Mouse (Mus musculus) heart, embryonic 15.5 days (tissue): ENCODE results near the gene Mamdc2. TPM values are rescaled to one million over a fixed set of nuclear protein-coding genes. Genes with fewer than 3 reads are reported as not detected.

Source experiments
- ATAC-seq: fragments of 200-750 bp; cut with Nextera tagmentation; replicated peaks from 2 replicates; pipeline ENCODE4 v1.8.0; 2017; ENCODE audit warnings: low read depth, moderate TSS enrichment; ENCODE audit not compliant: insufficient number of reproducible peaks, insufficient read depth, low FRiP score
- H3K27ac ChIP-seq: fragments of 300-500 bp; sonication (generic); 2 replicates; pipeline ENCODE4 v1.5.1; 2015; ENCODE audit warnings: mild to moderate bottlenecking, inconsistent platforms
- H3K27me3 ChIP-seq: fragments of 300-500 bp; sonication (generic); 2 replicates; pipeline ENCODE4 v1.6.1; 2015; ENCODE audit warnings: inconsistent platforms
- H3K36me3 ChIP-seq: fragments of 300-500 bp; sonication (generic); 2 replicates; pipeline ENCODE4 v1.6.1; 2015; ENCODE audit warnings: mild to moderate bottlenecking, inconsistent platforms
- H3K4me1 ChIP-seq: fragments of 300-500 bp; sonication (generic); replicated peaks from 2 replicates; pipeline ENCODE4 v1.6.1; 2015; ENCODE audit warnings: inconsistent platforms
- H3K4me2 ChIP-seq: fragments of 300-500 bp; sonication (generic); 2 replicates; pipeline ENCODE4 v1.6.1; 2015; ENCODE audit warnings: inconsistent platforms, mild to moderate bottlenecking, moderate library complexity
- H3K4me3 ChIP-seq: fragments of 300-500 bp; sonication (generic); 2 replicates; pipeline ENCODE4 v1.5.1; 2015; ENCODE audit warnings: mild to moderate bottlenecking, inconsistent platforms
- H3K9ac ChIP-seq: fragments of 300-500 bp; sonication (generic); 2 replicates; pipeline ENCODE4 v1.6.1; 2015; ENCODE audit warnings: mild to moderate bottlenecking, inconsistent platforms
- H3K9me3 ChIP-seq: fragments of 300-500 bp; sonication (generic); replicated peaks from 2 replicates; pipeline ENCODE4 v1.6.1; 2016; ENCODE audit warnings: inconsistent platforms
- WGBS: fragments of 180-500 bp; shearing (Covaris S2); methylation state at CpG from one replicate; pipeline ENCODE4 v1.1.7; 2015; ENCODE audit warnings: mixed read lengths; 5-methylcytosine and 5-hydroxymethylcytosine counted together
- polyA plus RNA-seq: library from polyadenylated mRNA; unstranded; fragments of >200 nt; fragmentation: Nextera tagmentation; extraction: Ambion mirVana; gene quantifications from 2 replicates; pipeline ENCODE4 v1.2.1, GENCODE M21; 2015

Gene Mamdc2
- polyA plus RNA-seq, 1 experiment from 2014 or later, result 1.1 TPM

GRCm38 (mm10) chr19:23479597-23479967 lies 31.3 kb upstream of the Mamdc2 start:
- H3K4me1 ChIP-seq, result no peaks in the 10 kb centered on the region
- H3K27ac ChIP-seq, result no peak overlapping the region
- H3K4me3 ChIP-seq, result no peak overlapping the region
- no peaks in the 10 kb centered on the region for H3K27me3 ChIP-seq
- H3K9ac ChIP-seq, result no peak overlapping the region
- H3K36me3 ChIP-seq, result no peaks in the 10 kb centered on the region
- H3K9me3 ChIP-seq, result no peaks in the 10 kb centered on the region
- ATAC-seq, result no peak
- H3K4me2 ChIP-seq, result no peak overlapping the region

- WGBS, result 17% methylated on average over 10 of the region's 10 CpGs
- Histone ChIP-seq H3K27ac (no peak overlapping the region), H3K27me3 (no peaks in the 10 kb centered on the region), H3K9me3 (no peaks in the 10 kb centered on the region), H3K36me3 (no peaks in the 10 kb centered on the region), H3K9ac (no peak overlapping the region), H3K4me1 (no peaks in the 10 kb centered on the region), H3K4me3 (no peak overlapping the region), H3K4me2 (no peak overlapping the region)
- ATAC-seq, result no peak
Observed at GRCm38 (mm10) chr19:23478895-23479596, 30.8 kb upstream of the Mamdc2 start.

- no peak for ATAC-seq
- Histone ChIP-seq H3K4me2 (no peak overlapping the region), H3K27ac (no peak overlapping the region), H3K9me3 (no peaks in the 10 kb centered on the region), H3K4me3 (no peak overlapping the region), H3K27me3 (no peaks in the 10 kb centered on the region), H3K4me1 (no peaks in the 10 kb centered on the region), H3K9ac (no peak overlapping the region), H3K36me3 (no peaks in the 10 kb centered on the region)
- WGBS, result 56% methylated on average over 6 of the region's 6 CpGs
Observed at GRCm38 (mm10) chr19:23477826-23478225, 29.6 kb upstream of the Mamdc2 start.

GRCm38 (mm10) chr19:23467866-23468265 lies 19.6 kb upstream of the Mamdc2 start:
- no peak overlapping the region for H3K27ac ChIP-seq
- H3K9me3 ChIP-seq, result no peaks in the 10 kb centered on the region
- 48% methylated on average over 1 of the region's 1 CpGs for WGBS
- no peak overlapping the region for H3K4me2 ChIP-seq
- H3K27me3 ChIP-seq, result no peaks in the 10 kb centered on the region
- ATAC-seq, result no peak
- no peaks in the 10 kb centered on the region for H3K36me3 ChIP-seq
- no peaks in the 10 kb centered on the region for H3K4me1 ChIP-seq
- H3K9ac ChIP-seq, result no peak overlapping the region
- no peak overlapping the region for H3K4me3 ChIP-seq

- Histone ChIP-seq H3K27me3 (no peaks in the 10 kb centered on the region), H3K9ac (no peak overlapping the region), H3K9me3 (no peaks in the 10 kb centered on the region), H3K36me3 (no peaks in the 10 kb centered on the region), H3K4me1 (no peaks in the 10 kb centered on the region), H3K4me3 (no peak overlapping the region), H3K4me2 (no peak overlapping the region), H3K27ac (no peak overlapping the region)
- ATAC-seq, result no peak
- 67% methylated on average over 2 of the region's 2 CpGs for WGBS
Observed at GRCm38 (mm10) chr19:23467011-23467410, 18.8 kb upstream of the Mamdc2 start.

GRCm38 (mm10) chr19:23457492-23457891 lies 9.2 kb upstream of the Mamdc2 start:
- Histone ChIP-seq H3K27me3 (no peaks in the 10 kb centered on the region), H3K27ac (no peak overlapping the region), H3K4me3 (no peak overlapping the region), H3K4me1 (no peaks in the 10 kb centered on the region), H3K36me3 (no peaks in the 10 kb centered on the region), H3K9me3 (no peaks in the 10 kb centered on the region), H3K9ac (no peak overlapping the region), H3K4me2 (no peak overlapping the region)
- ATAC-seq, result no peak
- 24% methylated on average over 4 of the region's 4 CpGs for WGBS

GRCm38 (mm10) chr19:23451361-23451760 lies 3.1 kb upstream of the Mamdc2 start:
- no peak overlapping the region for H3K4me3 ChIP-seq
- peaks cover 20% of the 10 kb centered on the region for H3K4me1 ChIP-seq
- no peak for ATAC-seq
- H3K9me3 ChIP-seq, result no peaks in the 10 kb centered on the region
- WGBS, result 65% methylated on average over 4 of the region's 4 CpGs
- no peaks in the 10 kb centered on the region for H3K27me3 ChIP-seq
- no peak overlapping the region for H3K9ac ChIP-seq
- H3K27ac ChIP-seq, result no peak overlapping the region
- H3K36me3 ChIP-seq, result no peaks in the 10 kb centered on the region
- H3K4me2 ChIP-seq, result no peak overlapping the region

- Histone ChIP-seq H3K9me3 (no peaks in the 10 kb centered on the region), H3K4me3 (peak overlapping the region; percentile 57), H3K27ac (no peak overlapping the region), H3K4me1 (peaks cover 20% of the 10 kb centered on the region), H3K4me2 (peak overlapping the region; percentile 98), H3K36me3 (no peaks in the 10 kb centered on the region), H3K27me3 (no peaks in the 10 kb centered on the region), H3K9ac (peak overlapping the region; percentile 48)
- under 1% methylated on average over 23 of the region's 23 CpGs for WGBS
- no peak for ATAC-seq
Observed at GRCm38 (mm10) chr19:23447221-23447987, 838 bp downstream of the Mamdc2 start.

- H3K27ac ChIP-seq, result no peak overlapping the region
- H3K4me1 ChIP-seq, result peaks cover 20% of the 10 kb centered on the region
- H3K9ac ChIP-seq, result no peak overlapping the region
- no peaks in the 10 kb centered on the region for H3K27me3 ChIP-seq
- H3K36me3 ChIP-seq, result no peaks in the 10 kb centered on the region
- no peak overlapping the region for H3K4me2 ChIP-seq
- no peaks in the 10 kb centered on the region for H3K9me3 ChIP-seq
- no peak overlapping the region for H3K4me3 ChIP-seq
- no peak for ATAC-seq
- 46% methylated on average over 7 of the region's 7 CpGs for WGBS
Observed at GRCm38 (mm10) chr19:23444910-23445845, 3.1 kb downstream of the Mamdc2 start.

GRCm38 (mm10) chr19:23435731-23436130 lies 12.5 kb downstream of the Mamdc2 start:
- no peak for ATAC-seq
- no peak overlapping the region for H3K27ac ChIP-seq
- no peak overlapping the region for H3K9ac ChIP-seq
- 63% methylated on average over 4 of the region's 4 CpGs for WGBS
- no peaks in the 10 kb centered on the region for H3K27me3 ChIP-seq
- no peak overlapping the region for H3K4me3 ChIP-seq
- no peaks in the 10 kb centered on the region for H3K9me3 ChIP-seq
- H3K4me1 ChIP-seq, result no peaks in the 10 kb centered on the region
- no peak overlapping the region for H3K4me2 ChIP-seq
- no peaks in the 10 kb centered on the region for H3K36me3 ChIP-seq

- no peak overlapping the region for H3K9ac ChIP-seq
- no peak for ATAC-seq
- no peaks in the 10 kb centered on the region for H3K9me3 ChIP-seq
- no peak overlapping the region for H3K27ac ChIP-seq
- H3K4me2 ChIP-seq, result no peak overlapping the region
- no peak overlapping the region for H3K4me3 ChIP-seq
- no peaks in the 10 kb centered on the region for H3K27me3 ChIP-seq
- no peaks in the 10 kb centered on the region for H3K4me1 ChIP-seq
- 78% methylated on average over 11 of the region's 11 CpGs for WGBS
- H3K36me3 ChIP-seq, result no peaks in the 10 kb centered on the region
Observed at GRCm38 (mm10) chr19:23434433-23434832, 13.8 kb downstream of the Mamdc2 start.
